Mouse (Mus musculus): ENCODE data around the gene Rasgrp3.
"Not testable (repeated sequence)": the region's sequence is repeated elsewhere in the genome, so short reads cannot be mapped to it uniquely, and the experiment has no call there.

Rasgrp3 gene

GRCm38 (mm10) chr17:75435599-75435998, at the start of gene Rasgrp3:
Gene Rasgrp3, plus strand, starts transcription at chr17:75435896.
- no peak for DNase-seq (ENCODE audit: low spot score in 2 of 2)

- no peak for DNase-seq (ENCODE audit: low spot score in 2 of 2)
Observed at GRCm38 (mm10) chr17:75388402-75388801, 47.3 kb upstream of the Rasgrp3 start.

DNA sequence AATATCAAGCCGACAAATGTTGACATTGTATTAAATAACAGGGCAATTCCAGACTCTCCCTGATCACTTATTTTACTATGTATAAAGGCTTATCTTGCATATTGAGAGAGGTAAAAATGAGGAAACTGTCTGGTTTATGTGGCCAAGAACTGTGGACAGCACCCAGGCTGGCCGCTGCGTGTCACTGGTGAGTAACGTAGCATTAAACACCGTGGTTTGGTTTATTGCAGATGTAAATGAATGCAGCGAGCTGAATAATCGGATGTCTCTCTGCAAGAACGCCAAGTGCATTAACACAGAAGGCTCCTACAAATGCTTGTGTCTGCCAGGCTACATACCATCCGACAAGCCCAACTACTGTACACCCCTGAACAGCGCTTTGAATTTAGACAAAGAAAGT, 45.6 kb upstream of the Rasgrp3 start:
- DNase-seq (ENCODE audit: low spot score in 2 of 2) = no peak

DNA sequence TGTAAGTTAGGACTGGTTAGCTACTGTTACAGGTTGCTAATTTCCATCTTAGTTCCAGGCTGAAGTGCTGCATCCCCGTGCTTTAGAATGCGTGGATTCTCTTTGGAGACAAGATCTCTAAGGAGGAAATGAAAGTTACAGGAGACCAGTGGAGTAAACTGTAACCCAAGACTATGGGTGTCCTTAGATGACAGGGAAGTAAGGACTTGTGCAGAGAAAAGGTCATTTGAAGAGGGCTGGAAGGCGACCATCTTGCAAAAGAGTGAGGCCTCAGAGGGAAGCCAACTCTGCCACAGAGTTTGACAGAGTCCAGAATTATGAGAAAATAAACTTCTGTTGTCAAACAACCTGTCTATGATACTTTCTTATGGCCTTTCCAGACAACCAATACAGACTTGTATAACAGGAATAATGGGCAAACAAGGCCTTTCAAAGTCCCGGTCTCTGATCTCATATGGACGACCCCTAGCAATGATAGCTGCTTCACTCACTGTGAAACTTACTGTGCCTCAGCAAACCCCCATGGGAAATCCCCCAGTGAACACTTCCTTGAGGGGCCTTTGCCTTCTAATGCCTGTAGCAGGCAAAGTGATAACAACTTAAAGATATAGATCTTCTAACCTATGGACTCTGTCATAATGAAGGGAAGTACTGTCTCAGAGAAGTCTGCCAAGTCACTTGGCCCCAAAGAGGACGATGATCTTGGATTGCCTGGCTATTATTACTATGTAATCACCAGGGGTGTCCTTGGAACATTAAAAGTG, 44.1 kb upstream of the Rasgrp3 start:
- no peak for DNase-seq (ENCODE audit: low spot score in 2 of 2)

DNA sequence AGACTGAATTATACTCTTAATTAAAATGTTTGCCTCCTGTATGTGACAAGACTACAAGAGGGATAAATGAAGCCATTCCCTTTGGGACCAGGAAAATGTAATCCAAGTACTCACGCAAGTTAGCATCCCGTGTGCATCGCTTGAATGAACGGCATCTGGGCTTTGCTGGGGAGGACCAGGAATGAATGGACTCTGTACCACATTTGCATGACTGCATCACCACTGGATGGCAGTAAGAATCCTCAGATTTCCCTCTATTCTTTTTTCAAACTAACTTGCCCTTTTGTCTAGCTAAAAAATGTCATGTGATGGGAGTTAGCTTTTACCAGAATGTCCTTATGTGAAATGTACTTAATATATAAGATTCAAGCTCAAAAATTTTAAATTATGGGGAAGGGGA, 29.3 kb upstream of the Rasgrp3 start:
- no peak for DNase-seq (ENCODE audit: low spot score in 2 of 2)

DNA sequence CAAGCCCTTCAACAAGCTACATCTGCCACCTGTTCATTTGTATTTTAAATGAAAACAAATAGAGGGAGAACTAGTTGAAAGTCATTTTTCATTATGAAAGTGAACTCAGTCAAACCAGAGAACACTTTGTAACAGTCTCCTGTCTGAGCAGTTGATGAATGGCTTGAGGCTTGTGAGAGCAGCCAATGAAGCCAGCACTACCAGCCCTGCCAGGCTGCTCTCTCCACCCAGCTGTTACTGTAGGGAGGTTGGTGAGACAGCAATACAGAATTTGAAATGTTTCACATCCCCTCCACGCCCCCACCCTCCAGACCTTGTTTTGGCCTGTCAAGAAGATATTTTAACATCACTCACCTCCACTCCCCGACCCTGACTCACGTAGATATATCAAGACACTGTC, 18.8 kb upstream of the Rasgrp3 start:
- no peak for DNase-seq (ENCODE audit: low spot score in 2 of 2)

GRCm38 (mm10) chr17:75434152-75434551, 1.5 kb upstream of the Rasgrp3 start:
- DNase-seq (ENCODE audit: low spot score in 2 of 2) = no peak

- DNase-seq (ENCODE audit: low spot score in 2 of 2) = no peak
Observed at GRCm38 (mm10) chr17:75434871-75435270, 825 bp upstream of the Rasgrp3 start.

DNA sequence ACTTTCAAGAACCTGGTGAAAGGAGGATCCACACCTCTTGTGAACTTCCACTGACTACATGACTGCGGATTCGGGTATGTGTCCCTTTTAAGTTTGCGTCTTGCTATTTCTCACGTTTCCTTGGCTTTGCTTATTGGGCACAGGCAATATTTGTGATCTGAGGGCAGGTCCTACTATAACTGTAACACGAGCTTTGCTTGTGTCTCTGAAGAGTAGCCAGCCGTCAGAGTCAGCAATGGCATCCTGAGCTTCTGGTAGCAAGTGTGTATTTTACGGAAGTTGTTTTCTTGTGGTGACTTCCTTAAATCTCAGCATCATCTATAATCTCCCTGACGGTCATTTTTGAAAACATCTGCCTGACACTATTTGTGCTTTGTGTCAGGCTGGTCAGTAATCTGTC, 399 bp downstream of the Rasgrp3 start:
- no peak for DNase-seq (ENCODE audit: low spot score in 2 of 2)

DNA sequence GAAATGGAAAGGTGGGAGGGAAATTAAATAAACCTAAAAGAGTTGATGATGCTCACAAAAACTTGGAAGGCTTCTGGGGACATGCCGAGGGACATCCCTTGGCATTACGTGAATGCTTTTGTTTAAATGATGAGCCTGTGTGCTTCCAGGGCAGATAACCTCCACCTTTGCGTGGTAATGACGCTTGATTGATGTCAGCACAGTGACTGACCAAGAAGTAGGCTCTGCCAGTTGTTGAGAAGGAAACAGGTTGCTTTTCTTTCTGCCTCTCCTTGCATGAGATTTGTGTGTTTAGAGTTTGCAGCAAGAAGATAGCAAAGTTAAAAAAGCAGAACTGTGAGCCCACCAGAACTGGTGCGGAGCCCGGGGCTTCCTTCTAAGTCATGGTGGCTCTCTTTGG, 1.1 kb downstream of the Rasgrp3 start:
- no peak for DNase-seq (ENCODE audit: low spot score in 2 of 2)

GRCm38 (mm10) chr17:75437239-75437750, 1.6 kb downstream of the Rasgrp3 start:
- DNase-seq (ENCODE audit: low spot score in 2 of 2) = no peak

DNA sequence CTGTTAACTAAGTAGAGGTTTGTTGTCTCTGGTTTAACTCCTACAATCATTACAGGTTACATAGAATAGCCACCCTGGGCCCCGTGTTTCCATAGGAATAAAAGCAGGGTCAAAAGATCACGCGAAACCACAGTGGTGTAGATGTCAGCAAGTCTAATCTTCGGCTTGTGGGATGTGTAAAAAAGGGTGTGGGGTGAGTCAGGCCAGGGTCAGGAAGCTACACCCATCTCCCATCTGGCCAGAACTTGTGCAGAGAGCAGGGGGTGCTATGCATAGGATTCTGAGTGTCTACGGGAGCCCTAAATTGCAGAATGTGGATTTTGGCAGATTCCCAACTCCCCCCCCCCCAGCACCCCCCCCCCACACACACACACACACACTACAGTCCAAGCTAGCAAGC, 2.5 kb downstream of the Rasgrp3 start:
- DNase-seq (ENCODE audit: low spot score in 2 of 2) = no peak

GRCm38 (mm10) chr17:75439062-75439461, 3.4 kb downstream of the Rasgrp3 start:
- no peak for DNase-seq (ENCODE audit: low spot score in 2 of 2)

DNA sequence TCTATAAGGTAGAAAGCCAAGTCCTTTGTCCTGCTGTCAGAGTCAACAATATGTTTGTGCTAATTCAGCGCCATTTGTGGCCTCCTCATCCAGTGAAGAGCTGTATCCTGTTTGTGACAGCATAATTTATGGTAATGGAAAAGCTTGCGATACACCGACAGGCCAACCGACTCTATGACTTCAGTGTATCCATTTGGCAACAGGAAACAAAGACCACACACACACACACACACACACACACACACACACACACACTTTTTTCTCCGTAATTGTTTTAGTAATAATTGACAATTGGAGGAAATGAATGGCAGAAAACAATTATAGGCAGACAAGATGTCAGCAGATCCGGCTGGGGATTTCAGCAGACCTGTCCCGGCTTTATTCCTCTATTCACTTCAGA, 4.9 kb downstream of the Rasgrp3 start:
- no peak for DNase-seq (ENCODE audit: low spot score in 2 of 2)

GRCm38 (mm10) chr17:75441260-75441830, 5.6 kb downstream of the Rasgrp3 start:
- DNase-seq (ENCODE audit: low spot score in 2 of 2) = no peak

DNA sequence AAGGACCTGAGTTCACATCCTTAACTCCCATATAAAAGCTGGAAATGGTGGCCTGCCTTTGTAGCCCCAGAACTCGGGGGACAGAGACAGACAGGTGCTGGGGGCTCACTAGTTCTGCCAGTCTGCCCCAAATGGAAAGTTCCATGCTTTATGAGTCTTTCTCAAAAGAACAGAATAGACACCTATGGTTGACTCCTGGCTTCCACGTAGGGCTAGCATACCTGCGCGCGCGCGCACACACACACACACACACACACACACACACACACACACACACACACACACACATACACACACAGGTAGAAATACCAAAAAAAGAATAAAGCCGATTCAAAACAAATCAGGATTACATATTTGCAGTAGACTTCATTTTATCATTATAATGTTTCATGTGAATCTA, 6.7 kb downstream of the Rasgrp3 start:
- DNase-seq (ENCODE audit: low spot score in 2 of 2) = no peak

- DNase-seq (ENCODE audit: low spot score in 2 of 2) = no peak
Observed at GRCm38 (mm10) chr17:75443064-75443621, 7.4 kb downstream of the Rasgrp3 start.

- no peak for DNase-seq (ENCODE audit: low spot score in 2 of 2)
Observed at GRCm38 (mm10) chr17:75448257-75448656, 12.6 kb downstream of the Rasgrp3 start.

DNA sequence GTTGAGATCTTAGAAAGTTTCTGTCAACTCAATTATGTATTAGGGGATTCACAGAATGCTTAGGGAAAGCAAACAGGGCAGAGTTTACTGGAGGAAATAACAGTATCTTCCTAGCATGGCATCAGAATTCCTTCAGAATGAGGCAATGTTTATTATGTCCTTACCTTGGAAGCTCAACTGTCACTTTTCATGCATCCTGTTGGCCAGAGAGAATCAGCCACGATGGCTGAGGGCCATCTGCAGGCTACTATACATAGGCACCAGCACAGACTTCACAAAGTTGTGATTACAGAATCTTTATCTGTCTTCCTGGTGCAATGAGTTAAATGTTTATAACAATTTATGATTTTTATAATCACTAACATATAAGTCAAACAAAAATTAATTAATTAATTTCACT, 13.3 kb downstream of the Rasgrp3 start:
- no peak for DNase-seq (ENCODE audit: low spot score in 2 of 2)

GRCm38 (mm10) chr17:75452313-75452712, 16.6 kb downstream of the Rasgrp3 start:
- DNase-seq (ENCODE audit: low spot score in 2 of 2) = no peak

DNA sequence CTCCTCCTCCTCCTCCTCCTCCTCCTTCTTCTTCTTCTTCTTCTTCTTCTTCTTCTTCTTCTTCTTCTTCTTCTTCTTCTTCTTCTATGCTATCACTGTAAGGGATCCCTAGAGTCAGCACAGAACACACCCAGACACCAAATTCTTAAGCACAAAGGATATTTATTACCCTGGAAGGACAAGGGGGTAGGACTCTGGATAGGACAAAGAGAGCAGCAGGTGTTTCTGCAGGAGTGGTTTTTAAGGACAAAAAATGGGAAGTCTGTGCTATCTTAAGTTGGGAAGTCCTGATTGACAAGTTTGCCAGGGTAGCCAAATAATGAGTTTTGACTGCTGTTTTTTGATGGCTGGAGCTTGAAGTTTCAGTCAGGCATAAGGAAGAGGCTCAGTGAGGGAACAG, 17.9 kb downstream of the Rasgrp3 start:
- DNase-seq (ENCODE audit: low spot score in 2 of 2) = no peak

GRCm38 (mm10) chr17:75456096-75456495, 20.4 kb downstream of the Rasgrp3 start:
- not testable (repeated sequence) for DNase-seq (ENCODE audit: low spot score in 2 of 2)

- no peak for DNase-seq (ENCODE audit: low spot score in 2 of 2)
Observed at GRCm38 (mm10) chr17:75460621-75461020, 24.9 kb downstream of the Rasgrp3 start.

Measured in urinary bladder, postnatal 4 days (tissue).